Mouse (Mus musculus): ENCODE results near the gene Zdhhc15.
"Not testable (repeated sequence)": the region's sequence is repeated elsewhere in the genome, so short reads cannot be mapped to it uniquely, and the experiment has no call there.

The Zdhhc15 gene

DNA sequence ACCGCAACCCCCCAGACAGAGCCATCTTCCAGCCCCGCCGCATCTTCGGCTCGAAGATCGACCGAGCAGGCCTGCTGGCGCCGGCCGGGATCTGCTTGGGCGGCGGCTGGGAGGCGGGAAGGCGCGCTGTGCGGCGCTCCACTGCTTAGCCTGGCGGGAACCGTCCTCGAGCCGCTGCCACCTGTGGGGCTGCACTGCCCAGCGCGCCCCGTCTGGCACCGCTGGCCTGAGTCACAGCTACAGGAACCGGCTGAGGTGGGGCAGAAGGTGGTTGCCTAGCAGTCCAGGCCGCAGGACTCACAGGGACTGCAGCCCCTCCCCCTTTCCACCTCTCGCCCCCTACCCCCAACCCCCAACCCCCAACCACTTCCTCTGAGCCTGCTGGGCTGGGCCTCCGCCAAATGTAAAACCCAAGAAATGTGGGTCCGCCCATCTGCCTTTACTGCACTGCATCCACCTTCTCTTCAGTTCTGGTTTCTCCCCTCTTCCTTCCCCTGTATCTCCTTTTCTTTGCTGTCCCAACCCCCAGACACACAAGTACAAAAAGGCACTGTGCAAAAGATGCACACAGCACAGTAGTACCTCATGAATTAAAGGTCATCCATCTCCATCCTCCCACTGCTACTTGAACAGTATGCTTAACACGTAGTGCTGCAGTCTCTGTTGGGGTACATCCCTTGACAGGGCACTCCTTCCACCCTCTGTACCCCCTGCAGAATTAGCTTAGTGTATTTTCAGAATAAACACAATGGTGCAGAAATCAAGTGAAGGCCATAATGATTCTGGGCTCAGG lies at the start of gene Zdhhc15:
Gene Zdhhc15 (minus strand): TSS at position 308 of the 793 bp plus-strand sequence.
- peak; percentile 38 for DNase-seq (ENCODE audit: low spot score)

- no peak for DNase-seq (ENCODE audit: low spot score)
Measured at GRCm38 (mm10) chrX:104707935-104708334, 37.1 kb upstream of the Zdhhc15 start.

- DNase-seq (ENCODE audit: low spot score): no peak
Measured at GRCm38 (mm10) chrX:104669850-104670756, 761 bp downstream of the Zdhhc15 start.

DNA sequence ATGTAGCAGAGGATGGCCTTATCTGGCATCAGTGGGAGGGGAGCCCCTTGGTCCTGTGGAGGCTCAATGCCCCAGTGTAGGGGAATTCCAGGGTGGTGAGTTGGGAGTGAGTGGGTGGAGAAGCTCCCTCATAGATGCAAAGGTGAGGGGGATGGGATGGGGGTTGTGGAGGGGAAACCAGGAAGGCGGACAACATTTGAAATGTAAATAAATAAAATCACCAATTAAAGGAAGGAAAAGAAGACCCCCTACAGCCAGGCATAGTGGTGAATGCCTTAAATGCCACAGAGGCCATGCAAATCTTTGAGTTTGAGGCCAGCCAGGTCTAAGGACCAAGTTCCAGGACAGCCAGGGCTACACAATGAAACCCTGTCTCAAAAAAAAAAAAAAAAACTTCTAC lies 13.9 kb downstream of the Zdhhc15 start:
- no peak for DNase-seq (ENCODE audit: low spot score)

- no peak for DNase-seq (ENCODE audit: low spot score)
Measured at GRCm38 (mm10) chrX:104612531-104612930, 58.3 kb downstream of the Zdhhc15 start.

GRCm38 (mm10) chrX:104603738-104604430 lies 67.0 kb downstream of the Zdhhc15 start:
- DNase-seq (ENCODE audit: low spot score): not testable (repeated sequence)

- not testable (repeated sequence) for DNase-seq (ENCODE audit: low spot score)
Measured at GRCm38 (mm10) chrX:104602168-104602859, 68.5 kb downstream of the Zdhhc15 start.

DNA sequence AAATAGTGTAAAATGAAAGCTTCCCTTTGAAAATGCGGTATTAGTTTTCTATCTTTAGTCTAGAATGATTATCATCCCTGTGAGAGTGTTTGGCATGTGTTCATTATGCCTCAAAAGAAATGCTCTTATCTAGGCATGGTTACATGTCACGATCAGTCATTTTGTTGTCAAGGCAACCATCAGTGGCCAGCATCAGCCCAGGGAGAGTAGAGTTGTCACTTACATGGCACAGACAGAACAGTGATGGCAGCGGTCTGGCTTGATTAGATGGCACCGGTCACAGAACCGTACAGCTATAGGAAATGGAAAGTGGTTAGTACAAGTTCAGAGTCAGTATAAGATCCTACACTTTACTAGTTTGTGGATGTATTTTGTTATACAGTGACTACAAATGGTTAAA lies 96.9 kb downstream of the Zdhhc15 start:
- no peak for DNase-seq (ENCODE audit: low spot score)

- DNase-seq (ENCODE audit: low spot score): no peak
Measured at GRCm38 (mm10) chrX:104567497-104567896, 103.4 kb downstream of the Zdhhc15 start.

DNA sequence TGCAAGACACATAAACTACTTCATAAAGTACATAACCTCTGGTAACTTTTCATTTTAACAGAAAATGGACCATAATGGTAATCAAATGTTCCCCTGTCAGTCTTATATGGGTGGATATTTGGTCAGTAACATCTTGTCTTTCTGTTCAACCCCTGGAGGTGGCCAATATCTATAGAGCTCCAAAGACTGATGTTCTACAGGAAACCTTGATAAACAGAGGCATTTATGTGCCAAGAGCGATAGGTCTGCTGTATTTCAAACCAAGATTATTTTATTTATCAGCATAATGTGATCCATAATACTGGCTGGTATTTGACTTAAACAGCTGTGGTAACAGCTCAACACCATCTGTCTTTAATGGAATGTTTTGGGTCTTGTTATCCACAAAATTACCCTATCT lies 125.6 kb downstream of the Zdhhc15 start:
- no peak for DNase-seq (ENCODE audit: low spot score)

DNA sequence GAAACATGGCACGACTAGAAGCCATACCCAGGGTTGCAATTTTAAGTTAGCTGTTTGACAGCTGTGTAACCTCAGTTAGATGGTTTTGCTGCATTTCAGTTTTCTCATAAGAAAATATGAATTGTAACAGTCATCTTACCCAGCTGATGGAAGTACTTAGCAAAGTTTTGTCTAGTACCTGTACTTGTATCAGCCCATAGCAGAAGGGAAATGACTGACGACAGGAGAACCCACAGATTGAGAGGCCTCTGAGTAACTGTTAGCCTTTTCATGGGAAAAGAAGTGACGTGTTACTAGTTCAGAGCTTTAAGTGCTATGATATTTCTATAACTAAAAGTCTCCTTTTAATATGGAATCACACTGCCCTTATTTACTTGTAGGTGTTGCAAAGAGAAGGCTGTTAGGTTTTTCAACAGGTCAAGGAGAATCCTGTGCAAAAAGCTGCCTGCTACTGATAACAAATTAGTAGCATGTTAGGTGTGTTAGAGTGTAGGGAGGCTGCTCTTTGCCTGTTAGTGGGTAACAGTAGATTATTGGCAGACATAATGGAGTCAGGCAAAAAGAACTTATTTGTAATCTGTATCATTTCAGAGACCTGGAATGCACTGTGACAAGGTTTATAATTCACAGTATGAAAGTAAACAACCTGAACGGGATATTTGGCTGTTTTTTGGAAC lies 126.8 kb downstream of the Zdhhc15 start:
- DNase-seq (ENCODE audit: low spot score): no peak

DNA sequence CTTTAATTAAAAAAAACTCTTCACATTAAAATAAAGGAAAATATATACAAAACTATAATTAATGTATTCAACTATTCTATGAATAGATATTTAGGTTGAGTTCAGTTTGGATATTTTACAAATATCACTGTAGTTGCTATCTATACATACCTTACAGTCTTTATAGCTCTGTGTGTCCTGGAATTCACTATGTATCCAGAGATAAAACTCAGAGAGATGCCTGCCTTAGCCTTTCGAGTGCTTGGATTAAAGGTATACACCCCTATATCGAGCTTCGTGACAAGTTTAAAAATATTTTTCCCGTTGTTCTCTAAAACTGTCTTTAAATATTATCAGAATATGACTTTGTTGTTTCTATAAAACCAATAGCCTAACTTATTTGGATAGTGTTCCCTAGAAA lies 128.2 kb downstream of the Zdhhc15 start:
- DNase-seq (ENCODE audit: low spot score): no peak

GRCm38 (mm10) chrX:104501765-104502164 lies 169.1 kb downstream of the Zdhhc15 start:
- DNase-seq (ENCODE audit: low spot score): no peak

DNA sequence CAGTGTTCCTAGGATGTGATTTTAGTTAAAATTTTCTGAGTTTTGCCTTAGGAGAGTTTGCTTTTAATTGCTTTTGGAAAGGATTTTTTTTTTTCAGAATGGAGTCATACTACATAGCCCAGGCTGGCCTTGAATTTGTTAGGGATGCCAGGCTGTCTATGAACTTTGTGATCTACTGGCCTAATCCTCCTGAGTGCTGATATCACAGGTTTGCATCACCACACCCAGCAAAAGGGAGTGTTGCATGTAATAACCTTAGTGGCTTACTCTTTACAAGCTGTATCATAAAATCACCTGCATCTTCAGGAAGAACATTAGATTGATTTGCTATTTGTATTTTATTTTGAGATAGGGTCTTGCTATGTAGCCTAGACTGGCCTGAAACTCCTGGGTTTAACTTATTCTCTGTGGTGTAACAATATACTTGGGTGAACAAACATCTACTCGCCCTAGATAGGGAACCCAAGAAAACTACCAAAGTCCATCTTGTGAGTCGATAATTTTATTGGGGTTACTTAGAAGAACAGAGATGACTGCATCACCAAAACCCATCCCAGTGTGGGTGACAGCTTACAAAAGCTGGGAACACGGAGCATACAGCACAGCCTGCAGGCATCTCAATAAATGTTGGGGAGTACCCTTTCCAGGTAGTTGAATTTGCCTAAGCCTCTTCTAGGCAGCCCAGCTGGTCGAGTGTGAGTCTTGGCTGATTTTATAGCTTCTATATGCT lies 181.1 kb downstream of the Zdhhc15 start:
- DNase-seq (ENCODE audit: low spot score): no peak

DNA sequence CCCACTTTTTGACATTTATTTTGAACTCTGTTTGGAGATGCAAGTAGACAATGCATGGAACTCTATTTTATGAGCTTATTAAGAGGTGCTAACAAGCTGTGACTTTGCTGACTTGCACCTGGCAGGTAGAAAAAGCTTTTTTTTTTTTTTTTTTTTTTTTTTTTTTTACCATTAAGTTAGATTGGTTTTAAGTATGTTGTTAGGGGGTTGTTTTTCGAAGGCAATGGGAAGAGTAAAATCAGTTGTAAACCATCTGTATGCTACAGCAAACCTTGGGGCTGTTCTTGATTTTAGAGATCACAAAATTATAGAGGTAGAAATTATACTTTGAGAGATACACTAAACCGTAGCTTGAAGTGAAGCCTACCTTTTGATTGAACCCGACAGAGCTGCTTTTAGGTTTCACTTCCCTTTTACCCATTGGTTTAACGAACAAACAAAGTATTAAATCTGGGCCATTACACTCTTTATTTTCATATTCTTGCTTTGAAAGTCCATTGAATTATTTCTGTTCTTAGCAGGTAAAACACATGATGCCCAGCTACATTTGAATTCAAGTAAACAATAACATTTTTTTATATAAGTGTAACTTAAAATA lies 181.9 kb downstream of the Zdhhc15 start:
- no peak for DNase-seq (ENCODE audit: low spot score)

GRCm38 (mm10) chrX:104488036-104488435 lies 182.8 kb downstream of the Zdhhc15 start:
- no peak for DNase-seq (ENCODE audit: low spot score)

All from ovary, postnatal 14 days (tissue).